Mouse (Mus musculus) lung, postnatal 0 days (tissue): Measurements from ENCODE around the gene Pfdn6.

Experiments
- CTCF ChIP-seq: IDR thresholded peaks from 2 replicates; pipeline ENCODE4 v1.5.1; 2016; ENCODE audit warnings: antibody characterized with exemption, mild to moderate bottlenecking
- EP300 ChIP-seq: IDR thresholded peaks from 2 replicates; pipeline ENCODE4 v1.6.1; 2016; ENCODE audit warnings: antibody characterized with exemption, mild to moderate bottlenecking, control low read depth

- TF ChIP-seq CTCF (no peak), EP300 (no peak)
These were observed 28.9 kb downstream of the Pfdn6 start for GRCm38 (mm10) chr17:33911052-33911812.
